Mouse (Mus musculus) CH12.LX (cell line): ENCODE results near the gene Edc3. TPM values are rescaled to one million over a fixed set of nuclear protein-coding genes. Genes with fewer than 3 reads are reported as not detected.

Experiments used
- DNase-seq: peaks from one replicate; pipeline ENCODE4 v3.0.0-alpha.2; 2013; ENCODE audit errors: extremely low read depth
- H3K27ac ChIP-seq: 2 replicates; pipeline ENCODE4 v1.5.1; 2012; ENCODE audit warnings: low read depth, mild to moderate bottlenecking, control low read depth, moderate library complexity; ENCODE audit not compliant: insufficient read depth
- H3K27me3 ChIP-seq: replicated peaks from 2 replicates; pipeline ENCODE3; 2012; ENCODE audit warnings: inconsistent platforms
- H3K36me3 ChIP-seq, 2 experiments: replicated peaks in 1 of 2; 2 replicates each; pipeline versions ENCODE3 to v1.6.1; 2012; ENCODE audit warnings: inconsistent platforms in 1 of 2, low read length in 1 of 2, mild to moderate bottlenecking in 1 of 2, mixed read lengths in 1 of 2, moderate library complexity in 1 of 2; ENCODE audit not compliant: control insufficient read depth in 1 of 2, insufficient read depth in 1 of 2
- H3K4me1 ChIP-seq, 2 experiments: 2 replicates each; pipeline ENCODE4 v1.6.1; 2012; ENCODE audit warnings: inconsistent platforms in 1 of 2, moderate library complexity in 1 of 2; ENCODE audit not compliant: insufficient read depth in 2 of 2, control insufficient read depth in 1 of 2
- H3K4me2 ChIP-seq: 2 replicates; pipeline ENCODE4 v1.6.1; 2012; ENCODE audit warnings: low read depth, mild to moderate bottlenecking, control low read depth; ENCODE audit not compliant: poor library complexity, insufficient read depth, severe bottlenecking
- H3K4me3 ChIP-seq, 3 experiments: fragments of 150-350 bp in 1 of 3; sonication (generic) in 1 of 3; replicated peaks in 1 of 3; 2 replicates each; pipeline versions ENCODE3 to v1.5.1; 2011 to 2012; ENCODE audit warnings: low read depth in 2 of 3, low read length in 2 of 3, mild to moderate bottlenecking in 2 of 3, moderate library complexity in 2 of 3, control low read depth in 1 of 3, improper control_type of control experiment in 1 of 3, inconsistent platforms in 1 of 3, mixed read lengths in 1 of 3; ENCODE audit not compliant: poor library complexity in 1 of 3
- H3K79me2 ChIP-seq: replicated peaks from 2 replicates; pipeline ENCODE4 v1.6.1; 2012; ENCODE audit warnings: mild to moderate bottlenecking, moderate library complexity; ENCODE audit not compliant: control insufficient read depth, poor library complexity, insufficient read depth, severe bottlenecking; ENCODE audit errors: extremely low read depth
- H3K9ac ChIP-seq: 2 replicates; pipeline ENCODE4 v1.6.1; 2012; ENCODE audit warnings: low read depth, mild to moderate bottlenecking, control low read depth, moderate library complexity; ENCODE audit not compliant: insufficient read depth
- H3K9me3 ChIP-seq: replicated peaks from 2 replicates; pipeline ENCODE3; 2012; ENCODE audit warnings: low read length, inconsistent platforms, mixed read lengths
- CHD1 ChIP-seq: IDR thresholded peaks from 2 replicates; pipeline ENCODE4 v1.6.1; 2012; ENCODE audit warnings: low read depth, low read length, improper control_type of control experiment, inconsistent platforms
- CTCF ChIP-seq, 2 experiments: IDR thresholded peaks in 1 of 2; conservative IDR thresholded peaks in 1 of 2; 2 replicates each; pipeline ENCODE4 v1.5.1; 2011 to 2012; ENCODE audit warnings: low read depth in 2 of 2, low read length in 2 of 2, improper control_type of control experiment in 1 of 2, inconsistent platforms in 1 of 2, mild to moderate bottlenecking in 1 of 2, moderate library complexity in 1 of 2
- EP300 ChIP-seq: IDR thresholded peaks from 2 replicates; pipeline ENCODE4 v1.6.1; 2011; ENCODE audit warnings: low read length, improper control_type of control experiment
- ETS1 ChIP-seq: conservative IDR thresholded peaks from 2 replicates; pipeline ENCODE4 v1.6.1; 2012; ENCODE audit warnings: low read depth, mild to moderate bottlenecking, inconsistent platforms, low read length, improper control_type of control experiment, moderate library complexity
- GABPA ChIP-seq: IDR thresholded peaks from 2 replicates; pipeline ENCODE4 v1.6.1; 2012; ENCODE audit warnings: low read depth, low read length, improper control_type of control experiment, inconsistent platforms; ENCODE audit not compliant: insufficient replicate concordance
- HCFC1 ChIP-seq: IDR thresholded peaks from 2 replicates; pipeline ENCODE4 v1.6.1; 2012; ENCODE audit warnings: low read depth, mild to moderate bottlenecking, inconsistent platforms, low read length, improper control_type of control experiment
- JUND ChIP-seq: conservative IDR thresholded peaks from 2 replicates; pipeline ENCODE4 v1.6.1; 2011; ENCODE audit warnings: low read depth, low read length, improper control_type of control experiment
- KAT2A ChIP-seq: IDR thresholded peaks from 2 replicates; pipeline ENCODE4 v1.6.1; 2012; ENCODE audit warnings: low read length, improper control_type of control experiment, inconsistent platforms; ENCODE audit not compliant: insufficient replicate concordance
- MAFK ChIP-seq: IDR thresholded peaks from 2 replicates; pipeline ENCODE4 v1.6.1; 2011; ENCODE audit warnings: low read length, improper control_type of control experiment; ENCODE audit not compliant: insufficient replicate concordance
- MAX ChIP-seq: IDR thresholded peaks from 2 replicates; pipeline ENCODE4 v1.6.1; 2011; ENCODE audit warnings: low read length, improper control_type of control experiment
- MEF2A ChIP-seq: IDR thresholded peaks from 2 replicates; pipeline ENCODE4 v1.6.1; 2014; ENCODE audit warnings: low read depth, mild to moderate bottlenecking, inconsistent platforms, low read length, improper control_type of control experiment, borderline replicate concordance
- NRF1 ChIP-seq: IDR thresholded peaks from 2 replicates; pipeline ENCODE4 v1.6.1; 2014; ENCODE audit warnings: low read depth, mild to moderate bottlenecking, inconsistent platforms, low read length, improper control_type of control experiment, moderate library complexity
- PAX5 ChIP-seq: IDR thresholded peaks from 2 replicates; pipeline ENCODE4 v1.6.1; 2012; ENCODE audit warnings: low read length, inconsistent platforms, mixed read lengths
- RAD21 ChIP-seq: IDR thresholded peaks from 2 replicates; pipeline ENCODE4 v1.6.1; 2011; ENCODE audit warnings: low read depth, mild to moderate bottlenecking, low read length, improper control_type of control experiment, moderate library complexity
- SMC3 ChIP-seq: IDR thresholded peaks from 2 replicates; pipeline ENCODE4 v1.6.1; 2011; ENCODE audit warnings: low read depth, low read length, improper control_type of control experiment
- TCF12 ChIP-seq: IDR thresholded peaks from 2 replicates; pipeline ENCODE4 v1.6.1; 2014; ENCODE audit warnings: low read depth, mild to moderate bottlenecking, inconsistent platforms, low read length, improper control_type of control experiment
- UBTF ChIP-seq: IDR thresholded peaks from 2 replicates; pipeline ENCODE4 v1.6.1; 2012; ENCODE audit warnings: low read depth, mild to moderate bottlenecking, inconsistent platforms, low read length, improper control_type of control experiment, moderate library complexity
- ZC3H11A ChIP-seq: IDR thresholded peaks from 2 replicates; pipeline ENCODE4 v1.6.1; 2012; ENCODE audit warnings: low read depth, mild to moderate bottlenecking, inconsistent platforms, low read length, improper control_type of control experiment
- ZKSCAN1 ChIP-seq: IDR thresholded peaks from 2 replicates; pipeline ENCODE4 v1.6.1; 2012; ENCODE audit warnings: low read depth, inconsistent platforms, low read length, improper control_type of control experiment, borderline replicate concordance
- ZNF384 ChIP-seq: IDR thresholded peaks from 2 replicates; pipeline ENCODE4 v1.6.1; 2012; ENCODE audit warnings: low read depth, low read length, improper control_type of control experiment, inconsistent platforms
- dilution Hi-C: fragments of 300-500 bp; cut with MboI; formaldehyde crosslinking; loops from 2 replicates; pipeline ENCODE4 v1.14.3; 2020; ENCODE audit warnings: low sequenced_read_pairs; ENCODE audit not compliant: extremely low pct_unique_long_range_greater_than_20kb, extremely low pct_ligation_motif_present
- in situ Hi-C: fragments of 300-500 bp; cut with MboI; formaldehyde crosslinking; loops from 3 replicates; pipeline ENCODE4 v1.14.3; 2019; ENCODE audit warnings: low sequenced_read_pairs, low pct_ligation_motif_present, low pct_unique_long_range_greater_than_20kb, mixed read lengths
- polyA plus RNA-seq: library from polyadenylated mRNA; unstranded; fragments of >175 nt; gene quantifications from 2 replicates; pipeline ENCODE4 v1.2.1, GENCODE M21; 2012; ENCODE audit warnings: low read depth; ENCODE audit not compliant: insufficient read length
- total RNA-seq, 2 experiments: library from RNA; depleted of rRNA; stranded (reverse); fragments of 300-350 nt in 1 of 2; fragments of >200 nt in 1 of 2; gene quantifications; 2 replicates each; pipeline ENCODE4 v1.2.3; 2012 to 2014

Edc3 gene
- total and polyA plus RNA-seq, 3 experiments: 10.6 to 24.1 (median 13.6) TPM

DNA sequence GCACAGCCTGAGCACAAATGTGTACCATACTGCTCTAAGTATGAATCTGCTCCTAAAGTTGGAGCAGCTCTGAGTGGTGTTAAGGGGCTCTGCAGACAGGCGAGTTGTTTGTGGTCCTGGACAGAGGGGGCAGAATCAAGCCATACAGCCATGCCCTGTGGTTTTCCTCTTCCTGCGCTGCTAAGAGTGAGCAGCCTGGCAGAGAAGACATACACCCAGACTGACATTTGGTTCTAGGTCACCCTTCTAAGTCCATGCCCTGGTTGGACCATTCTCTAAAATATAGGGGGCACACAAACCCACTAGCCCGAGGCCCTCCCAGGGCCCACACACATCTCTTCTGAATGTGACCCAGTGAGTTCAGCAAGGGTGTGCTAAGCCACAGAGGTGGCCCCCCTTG, 81.4 kb downstream of the Edc3 start:
- no peak for TF ChIP-seq CTCF (conservative IDR thresholded peaks at IDR 0.05 in 1 of 2, IDR thresholded peaks at IDR 0.05 in 1 of 2; ENCODE audit: low read depth in 2 of 2, low read length in 2 of 2)
- TF ChIP-seq PAX5: no peak
- no peak for TF ChIP-seq ZC3H11A
- TF ChIP-seq MEF2A: no peak
- no peak for TF ChIP-seq GABPA
- no peak for TF ChIP-seq KAT2A
- TF ChIP-seq JUND: no peak
- no peak for TF ChIP-seq NRF1
- no peak for TF ChIP-seq ZKSCAN1
- TF ChIP-seq TCF12: no peak
- no peaks in the 10 kb centered on the region for H3K27me3 ChIP-seq
- dilution Hi-C loops (no loop called here), in situ Hi-C loops (no loop called here)
- no peaks in the 10 kb centered on the region for H3K79me2 ChIP-seq
- H3K9me3 ChIP-seq: peaks cover 15% of the 10 kb centered on the region
- H3K4me3 ChIP-seq: no peak overlapping the region
- H3K9ac ChIP-seq: no peak overlapping the region
- H3K36me3 ChIP-seq: peaks cover 60 to 86% of the 10 kb centered on the region in 2 experiments
- peaks cover 0 to 9% of the 10 kb centered on the region in 2 experiments; a peak in 3 of 4 replicates for H3K4me1 ChIP-seq
- DNase-seq: no peak
- no peak overlapping the region for H3K4me2 ChIP-seq
- H3K27ac ChIP-seq: no peak overlapping the region

DNA sequence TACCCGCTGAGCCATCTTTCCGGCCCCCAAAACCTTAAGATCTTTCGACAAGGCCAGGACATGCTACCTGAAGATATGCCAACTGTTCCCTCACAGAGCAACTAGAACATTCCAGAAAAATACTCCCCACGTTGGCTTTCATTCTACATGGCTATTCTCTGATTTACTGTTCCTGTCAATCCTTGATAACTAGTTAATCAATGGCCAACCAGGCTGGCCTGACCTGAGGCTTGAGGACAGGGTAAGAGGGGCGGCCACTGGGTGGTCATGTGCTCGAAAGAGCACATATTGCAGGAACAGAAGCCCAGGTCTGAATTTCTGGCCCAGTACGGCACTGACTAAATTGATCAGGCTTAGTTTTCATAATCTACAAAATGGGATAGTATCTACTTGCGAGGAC, 89.1 kb downstream of the Edc3 start:
- Histone ChIP-seq H3K27me3 (no peaks in the 10 kb centered on the region), H3K27ac (no peak overlapping the region), H3K36me3 (peaks cover 82 to 95% of the 10 kb centered on the region in 2 experiments), H3K9ac (no peak overlapping the region), H3K4me1 (peaks cover 18 to 51% of the 10 kb centered on the region in 2 experiments), H3K79me2 (no peaks in the 10 kb centered on the region), H3K4me3 (no peak overlapping the region), H3K4me2 (no peak overlapping the region), H3K9me3 (peaks cover 2% of the 10 kb centered on the region)
- no peak for DNase-seq
- in situ Hi-C loops: loop anchor here (5.0 kb wide), 1 partner anchor 35 kb away; no protein-coding TSS in a partner anchor
- dilution Hi-C loops: no loop called here
- TF ChIP-seq EP300 (no peak), HCFC1 (no peak), MAX (no peak), RAD21 (no peak), ZNF384 (no peak), UBTF (no peak), ETS1 (no peak), MAFK (no peak), ZKSCAN1 (no peak), JUND (no peak), SMC3 (no peak), CHD1 (no peak)
